Mouse (Mus musculus) heart, postnatal 4 days (tissue): ENCODE data around the gene Eif2d. TPM values are rescaled to one million over a fixed set of nuclear protein-coding genes. Genes with fewer than 3 reads are reported as not detected.
A peak's percentile ranks its signal among the peaks of the same experiment; 100 is the strongest.

Experiments used
- DNase-seq: peaks from one replicate; pipeline ENCODE4 v3.0.0; 2021
- total RNA-seq, 2 experiments: library from RNA; stranded (reverse); gene quantifications; 2 replicates each; pipeline ENCODE4 v1.2.3; 2021

Eif2d gene
- 10 to 100 TPM; 36.7 to 37.1 TPM for total RNA-seq

- peak; percentile 89 for DNase-seq
Measured at GRCm38 (mm10) chr1:131153018-131153629, at the start of gene Eif2d. Gene Eif2d (plus strand): TSS chr1:131153181.

DNA sequence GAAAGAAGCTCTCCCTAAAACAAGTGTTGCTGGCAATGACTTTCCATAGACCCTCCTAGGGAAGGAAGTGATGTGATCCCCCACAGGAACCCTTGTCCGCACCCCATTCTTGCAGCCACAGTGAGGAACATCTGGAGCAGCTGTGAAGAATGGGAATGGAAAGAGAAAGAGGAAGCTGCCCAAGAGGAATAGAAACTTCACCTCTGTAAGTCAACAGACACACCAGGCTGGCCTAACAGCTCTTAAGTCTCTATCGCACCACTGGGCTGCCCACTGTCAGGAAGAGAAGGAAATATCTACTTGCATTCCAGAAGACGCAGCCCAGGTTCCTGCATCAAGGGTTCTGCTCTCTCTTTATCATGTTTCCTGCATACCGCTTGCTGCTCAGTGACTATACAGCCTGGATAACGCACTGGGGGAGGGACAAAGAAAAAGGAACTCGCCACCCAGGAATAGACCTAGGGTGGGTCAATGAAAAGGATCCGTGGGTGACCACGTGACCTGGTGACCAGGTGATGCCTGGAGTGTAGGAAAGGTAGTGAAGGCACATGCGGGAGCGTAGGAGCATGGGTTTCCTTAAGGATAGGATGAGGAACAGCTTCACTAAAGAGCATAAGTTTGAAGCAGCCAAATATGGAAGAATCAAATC, 49.1 kb upstream of the Eif2d start:
- no peak for DNase-seq

- DNase-seq, result peak; percentile 47
Measured at GRCm38 (mm10) chr1:131107575-131108308, 45.2 kb upstream of the Eif2d start.

DNA sequence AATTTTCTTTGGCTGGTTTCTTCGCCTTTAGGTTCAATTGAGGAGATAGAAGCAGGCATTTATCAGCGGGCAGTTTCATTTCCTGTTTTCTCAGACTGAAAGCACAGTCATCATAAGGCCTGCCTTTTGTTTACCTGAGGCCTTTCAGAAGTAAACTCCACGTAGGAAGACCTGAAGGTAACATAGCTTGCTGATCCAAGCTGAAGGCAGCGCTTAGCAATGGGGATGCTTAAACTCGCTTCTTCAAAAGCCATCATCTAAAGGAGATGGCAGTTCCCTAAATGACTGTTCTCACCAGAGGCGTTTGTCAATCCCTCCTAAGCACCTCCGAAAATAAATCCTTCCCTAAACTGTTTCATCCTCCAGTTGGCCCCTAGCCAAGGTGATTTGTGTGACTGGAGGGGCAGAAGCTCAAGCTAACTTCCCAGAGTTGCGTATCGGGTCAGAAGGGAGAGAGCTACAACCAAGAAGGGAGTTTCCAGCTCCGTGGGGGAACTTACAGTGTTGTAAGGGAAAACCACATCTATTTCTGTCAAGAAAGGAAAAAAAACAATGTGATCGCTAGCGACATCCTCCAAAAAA, 42.4 kb upstream of the Eif2d start:
- DNase-seq, result peak; percentile 66

- peak; percentile 70 for DNase-seq
Measured at GRCm38 (mm10) chr1:131112576-131112975, 40.4 kb upstream of the Eif2d start.

GRCm38 (mm10) chr1:131115932-131116331, 37.0 kb upstream of the Eif2d start:
- peak; percentile 78 for DNase-seq

- DNase-seq, result peak; percentile 87
Measured at GRCm38 (mm10) chr1:131116430-131117011, 36.5 kb upstream of the Eif2d start.

DNA sequence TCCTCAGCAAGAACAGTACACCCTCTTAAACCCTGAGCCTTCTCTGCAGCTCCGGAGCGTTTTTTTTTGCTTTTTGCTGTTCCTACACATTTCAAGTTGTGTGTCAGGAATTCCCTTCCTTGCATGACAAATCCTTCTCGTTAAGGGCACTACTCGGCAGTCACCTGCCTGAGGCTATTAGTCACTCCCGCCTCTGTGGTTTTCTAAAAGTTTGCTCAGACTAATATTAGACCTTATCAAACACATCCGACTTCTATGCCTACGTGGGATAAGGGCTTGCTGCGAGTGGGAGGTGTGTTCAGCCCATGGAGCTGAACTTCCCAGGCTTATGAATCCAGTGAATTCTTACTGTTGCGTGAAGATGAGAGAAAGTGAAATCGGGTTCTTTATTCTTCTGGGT, 34.5 kb upstream of the Eif2d start:
- no peak for DNase-seq

- DNase-seq, result peak; percentile 41
Measured at GRCm38 (mm10) chr1:131119026-131119425, 34.0 kb upstream of the Eif2d start.

DNA sequence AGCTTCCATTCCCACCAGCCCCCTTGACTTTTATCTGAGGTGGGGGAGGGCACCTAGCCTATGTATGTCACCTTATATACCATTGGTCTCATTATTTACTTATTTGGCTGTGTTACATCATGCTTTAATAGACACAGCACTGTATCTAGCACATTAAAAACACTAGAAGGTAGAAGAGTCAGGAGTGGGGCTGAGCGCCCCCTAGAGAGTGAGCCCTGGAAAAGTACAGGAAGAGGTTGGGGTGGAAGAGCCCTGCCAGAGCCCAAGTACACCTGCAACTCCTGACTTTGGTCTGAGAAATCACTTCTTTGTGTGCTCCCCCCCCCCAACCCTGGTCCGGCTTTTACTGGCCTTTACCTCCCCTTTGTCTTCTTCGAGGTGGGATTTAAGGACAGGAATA, 31.0 kb upstream of the Eif2d start:
- peak; percentile 39 for DNase-seq

DNA sequence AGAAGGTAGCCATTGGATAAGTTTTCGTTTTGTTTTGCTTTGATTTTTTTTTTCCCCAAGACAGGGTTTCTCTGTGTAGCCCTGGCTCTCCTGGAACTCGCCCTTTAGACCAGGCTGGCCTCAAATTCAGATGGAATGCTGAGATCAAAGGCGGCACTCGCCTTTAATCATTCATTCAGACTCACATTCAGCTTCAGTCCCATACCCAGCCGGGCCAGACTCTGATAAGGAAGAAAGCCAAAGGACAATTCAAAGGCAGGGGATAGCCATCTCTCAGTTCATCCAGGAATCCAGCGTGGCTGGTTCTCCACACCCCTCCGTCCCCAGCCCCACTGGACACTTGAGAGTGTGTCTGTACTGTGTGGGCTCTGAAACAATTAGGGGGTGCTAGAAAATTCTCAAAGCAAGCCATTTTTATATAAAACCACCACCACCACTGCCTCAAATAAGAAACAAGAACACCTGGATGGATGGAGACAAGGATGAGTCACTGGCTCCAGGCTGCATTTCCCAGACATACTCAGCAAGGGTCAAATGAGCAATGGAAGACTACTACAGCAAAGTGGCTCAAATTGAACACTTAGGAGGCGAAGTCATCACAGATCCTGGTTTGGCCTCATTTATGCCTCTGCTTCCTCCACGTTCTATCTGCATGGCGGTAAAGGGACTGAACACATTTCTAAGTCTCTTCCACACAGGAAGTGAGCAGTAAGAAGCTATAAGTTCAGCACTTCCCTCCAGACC, 29.3 kb upstream of the Eif2d start:
- DNase-seq, result no peak

- DNase-seq, result no peak
Measured at GRCm38 (mm10) chr1:131125987-131126744, 26.8 kb upstream of the Eif2d start.

- DNase-seq, result no peak
Measured at GRCm38 (mm10) chr1:131134231-131134630, 18.8 kb upstream of the Eif2d start.

- peak; percentile 49 for DNase-seq
Measured at GRCm38 (mm10) chr1:131134942-131135522, 17.9 kb upstream of the Eif2d start.

GRCm38 (mm10) chr1:131135960-131136629, 16.9 kb upstream of the Eif2d start:
- no peak for DNase-seq

- no peak for DNase-seq
Measured at GRCm38 (mm10) chr1:131137111-131137510, 15.9 kb upstream of the Eif2d start.

- no peak for DNase-seq
Measured at GRCm38 (mm10) chr1:131137717-131138118, 15.3 kb upstream of the Eif2d start.

DNA sequence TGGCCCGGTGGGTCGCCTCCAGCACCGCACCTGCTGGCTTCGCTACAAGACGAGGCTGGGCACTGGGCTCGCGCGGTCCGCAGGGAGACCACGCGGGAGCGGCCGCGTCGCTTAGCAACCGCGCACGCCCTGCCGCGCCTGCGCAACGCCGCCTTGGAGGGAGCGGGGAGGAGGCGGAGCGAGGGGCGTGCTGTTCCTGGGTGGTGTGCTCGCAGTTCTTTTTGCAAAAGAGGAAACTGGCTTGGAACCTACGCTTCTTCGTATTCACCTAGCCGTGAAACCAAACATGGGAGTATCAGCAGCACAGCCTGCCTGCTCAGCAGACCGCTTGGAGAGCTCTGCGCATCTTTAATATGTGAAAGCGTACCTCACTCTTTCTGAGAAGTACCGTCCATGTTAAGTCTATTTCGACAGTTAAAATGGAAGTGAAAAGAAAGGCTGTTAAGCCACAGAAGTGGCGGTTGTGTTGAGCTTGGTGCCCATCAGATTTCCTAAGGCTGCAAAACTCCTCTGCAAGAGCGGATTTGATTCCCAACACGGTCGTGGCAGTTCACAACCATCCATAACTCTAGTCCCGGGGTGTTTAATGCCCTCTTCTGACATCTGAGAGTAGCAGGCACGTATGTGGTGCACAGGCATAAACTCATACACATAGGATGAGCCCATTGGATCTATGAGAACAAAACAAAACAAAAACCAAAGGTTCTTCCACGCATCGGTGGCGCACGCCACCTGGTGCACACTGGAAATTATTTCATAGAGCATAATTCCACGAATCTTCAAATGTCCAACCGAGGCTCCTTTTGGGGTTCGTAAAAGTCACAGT, 14.6 kb upstream of the Eif2d start, which contains the start of gene Dyrk3:
Gene Dyrk3 (minus strand): TSS at position 150 of the 826 bp plus-strand sequence.
- DNase-seq, result peak; percentile 92
